Mouse (Mus musculus): ENCODE results near the gene Bcas2.
A peak's percentile ranks its signal among the peaks of the same experiment; 100 is the strongest.
"Not testable (repeated sequence)": the region's sequence is repeated elsewhere in the genome, so short reads cannot be mapped to it uniquely, and the experiment has no call there.

GRCm38 (mm10) chr3:103184467-103184866 lies 13.0 kb downstream of the Bcas2 start:
- peak; percentile 55 for TF ChIP-seq CTCF (IDR thresholded peaks at IDR 0.05)
- not testable (repeated sequence) for TF ChIP-seq POLR2A, EP300 (IDR thresholded peaks at IDR 0.05; ENCODE audit: insufficient read depth, low read depth, low read length)

All from heart, adult 2 months (tissue).